Mouse (Mus musculus) kidney, embryonic 16.5 days (tissue): ENCODE results near the gene Acvrl1. TPM values are rescaled to one million over a fixed set of nuclear protein-coding genes. Genes with fewer than 3 reads are reported as not detected.

Experiments used
- ATAC-seq: fragments of 200-750 bp; cut with Nextera tagmentation; 2 replicates; pipeline ENCODE4 v1.8.0; 2017; ENCODE audit warnings: moderate TSS enrichment; ENCODE audit not compliant: low FRiP score, low TSS enrichment
- H3K27ac ChIP-seq: fragments of 300-500 bp; sonication (generic); 2 replicates; pipeline ENCODE4 v1.5.1; 2014; ENCODE audit warnings: low read length
- H3K27me3 ChIP-seq: fragments of 300-500 bp; sonication (generic); 2 replicates; pipeline ENCODE4 v1.6.1; 2014; ENCODE audit warnings: low read length, control low read depth, mixed read lengths; ENCODE audit not compliant: insufficient read depth
- H3K36me3 ChIP-seq: fragments of 300-500 bp; sonication (generic); 2 replicates; pipeline ENCODE4 v1.6.1; 2014; ENCODE audit warnings: low read length, control low read depth, mixed read lengths; ENCODE audit not compliant: insufficient read depth
- H3K4me1 ChIP-seq: fragments of 300-500 bp; sonication (generic); 2 replicates; pipeline ENCODE4 v1.6.1; 2014; ENCODE audit warnings: low read length, control low read depth, mixed read lengths; ENCODE audit not compliant: insufficient read depth
- H3K4me2 ChIP-seq: fragments of 300-500 bp; sonication (generic); replicated peaks from 2 replicates; pipeline ENCODE4 v1.6.1; 2014; ENCODE audit warnings: low read depth, low read length
- H3K4me3 ChIP-seq: fragments of 300-500 bp; sonication (generic); 2 replicates; pipeline ENCODE4 v1.5.1; 2014; ENCODE audit warnings: mild to moderate bottlenecking, low read length
- H3K9ac ChIP-seq: fragments of 300-500 bp; sonication (generic); replicated peaks from 2 replicates; pipeline ENCODE4 v1.6.1; 2014; ENCODE audit warnings: low read length
- H3K9me3 ChIP-seq: fragments of 300-500 bp; sonication (generic); 2 replicates; pipeline ENCODE4 v1.6.1; 2016; ENCODE audit warnings: low read length, control low read depth
- WGBS: fragments of 180-500 bp; shearing (Covaris S2); extraction: QIAGEN DNeasy Blood & Tissue Kit; methylation state at CpG from one replicate; pipeline ENCODE4 v1.1.7; 2014; 5-methylcytosine and 5-hydroxymethylcytosine counted together
- polyA plus RNA-seq: library from polyadenylated mRNA; unstranded; fragments of >200 nt; fragmentation: Nextera tagmentation; extraction: Ambion mirVana; gene quantifications from 2 replicates; pipeline ENCODE4 v1.2.1, GENCODE M21; 2015

Gene Acvrl1
- 20.6 and 24.4 TPM in 2 replicates for polyA plus RNA-seq

DNA sequence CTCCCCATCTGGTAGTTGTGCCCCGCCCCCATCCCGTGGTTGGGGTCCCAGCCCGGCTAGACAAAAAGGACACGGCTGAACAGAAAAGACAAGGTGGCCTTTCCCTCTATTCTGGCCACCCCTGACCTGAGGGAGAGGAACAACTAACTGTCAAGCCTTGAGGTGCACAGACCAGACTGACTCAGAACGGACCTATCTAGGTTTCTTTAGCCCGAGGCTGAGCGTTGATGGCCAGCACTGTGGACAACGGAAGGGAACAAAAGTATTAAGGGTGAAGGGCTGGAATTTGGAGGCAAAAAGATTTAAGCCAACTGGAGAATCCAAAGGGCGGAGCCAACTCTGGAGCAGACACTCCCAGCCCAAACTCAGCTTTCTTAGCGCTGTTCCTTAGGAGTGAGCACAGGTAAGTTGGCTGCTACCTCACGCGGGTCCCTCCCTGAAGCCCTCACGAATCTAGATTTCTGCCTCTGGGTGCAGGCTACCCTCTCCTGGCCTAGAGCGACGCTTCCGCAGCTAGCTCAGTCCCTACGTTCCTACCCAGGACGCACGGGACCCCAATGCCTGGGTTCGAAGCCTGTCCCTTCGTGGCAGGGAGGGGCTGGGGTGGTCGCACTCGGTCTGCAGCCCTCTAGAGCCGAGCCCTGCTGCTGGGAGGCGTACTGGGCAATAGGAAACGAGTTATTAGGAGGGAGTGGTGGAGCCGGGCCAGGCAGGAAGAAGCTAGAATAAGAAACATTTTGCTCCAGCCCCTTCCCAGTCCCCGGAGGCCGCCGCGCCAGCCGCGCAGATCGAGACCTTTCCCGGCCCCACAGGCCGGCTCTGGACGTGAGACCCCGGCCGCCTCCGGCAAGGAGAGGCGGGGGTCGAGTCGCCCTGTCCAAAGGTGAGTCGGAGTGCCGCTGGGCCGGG lies at the start of gene Acvrl1:
TSS of gene Acvrl1 (plus strand) at position 342 of the 909 bp plus-strand sequence.
- Histone ChIP-seq H3K27me3 (peaks cover 11% of the 10 kb centered on the region), H3K36me3 (no peaks in the 10 kb centered on the region), H3K9me3 (no peaks in the 10 kb centered on the region), H3K4me2 (peak within 1 kb of the TSS; percentile 62), H3K4me3 (peak within 1 kb of the TSS; percentile 54), H3K9ac (peak within 1 kb of the TSS; percentile 73), H3K27ac (peak within 1 kb of the TSS; percentile 63), H3K4me1 (peaks cover 49% of the 10 kb centered on the region)
- whole genome bisulfite sequencing, result 4% methylated on average over 46 of the region's 46 CpGs
- peak; percentile 54; the same call in 1 of the 2 replicates for ATAC-seq

DNA sequence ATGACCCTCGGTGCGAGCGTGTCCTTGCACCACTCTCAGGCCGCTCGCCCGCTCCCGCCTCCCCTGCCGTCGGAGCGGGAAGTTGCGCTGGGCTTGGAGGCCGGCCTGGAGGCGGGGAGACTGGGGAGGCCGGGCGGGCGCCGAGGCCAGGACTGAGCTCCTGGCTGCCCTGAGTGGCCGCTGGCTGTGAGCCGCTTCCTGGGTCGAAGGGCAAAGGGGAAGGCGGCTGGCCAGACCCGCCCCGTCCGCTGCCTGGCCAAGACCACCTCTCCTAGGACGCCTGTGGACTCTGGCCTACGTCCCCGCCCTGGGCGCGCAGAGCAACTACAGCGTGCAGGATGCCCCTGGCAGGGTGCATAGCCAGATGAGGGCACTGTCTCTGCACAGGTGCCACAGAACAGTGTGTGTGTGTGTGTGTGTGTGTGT lies 49.6 kb upstream of the Acvrl1 start:
- WGBS, result 0% methylated on average over 21 of the region's 30 CpGs
- no peaks in the 10 kb centered on the region for H3K36me3 ChIP-seq
- peaks cover 65% of the 10 kb centered on the region for H3K4me1 ChIP-seq
- H3K9me3 ChIP-seq, result no peaks in the 10 kb centered on the region
- H3K9ac ChIP-seq, result peak overlapping the region; percentile 96
- ATAC-seq, result peak; percentile 88
- no peaks in the 10 kb centered on the region for H3K27me3 ChIP-seq
- H3K27ac ChIP-seq, result peak overlapping the region; percentile 97
- H3K4me2 ChIP-seq, result peak overlapping the region; percentile 80
- H3K4me3 ChIP-seq, result peak overlapping the region; percentile 81

DNA sequence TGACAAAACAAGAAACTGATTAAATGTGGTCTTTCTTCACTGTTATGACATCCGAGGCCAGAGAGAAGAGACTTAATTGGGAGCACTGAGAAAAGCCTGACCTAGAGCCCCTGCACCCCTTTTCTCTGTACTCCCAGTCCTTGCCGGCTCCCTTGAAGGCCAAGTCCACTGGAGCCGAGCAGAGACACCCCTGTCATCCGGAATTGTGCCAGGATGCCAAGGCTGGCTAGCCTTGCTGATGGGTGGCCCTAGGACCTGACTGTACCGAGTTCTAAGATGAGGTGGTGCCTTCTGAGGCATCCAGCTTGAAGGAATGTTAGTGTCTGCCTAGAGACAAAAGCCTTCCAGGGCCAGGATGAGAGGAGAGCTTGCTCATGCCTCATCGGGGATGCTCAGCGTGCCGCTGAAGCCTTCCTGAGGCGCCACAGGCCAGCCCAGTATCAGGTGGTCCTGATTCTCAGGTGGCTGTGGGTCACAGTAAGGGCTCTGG lies 48.2 kb upstream of the Acvrl1 start:
- WGBS, result 82% methylated on average over 9 of the region's 9 CpGs
- Histone ChIP-seq H3K27me3 (no peaks in the 10 kb centered on the region), H3K9ac (0 out of 2 replicates have a peak overlapping the region, but pooled peaks have one; percentile 3), H3K4me3 (no peak overlapping the region), H3K27ac (no peak overlapping the region), H3K36me3 (no peaks in the 10 kb centered on the region), H3K4me1 (peaks cover 57% of the 10 kb centered on the region), H3K4me2 (no peak overlapping the region), H3K9me3 (no peaks in the 10 kb centered on the region)
- ATAC-seq, result no peak

DNA sequence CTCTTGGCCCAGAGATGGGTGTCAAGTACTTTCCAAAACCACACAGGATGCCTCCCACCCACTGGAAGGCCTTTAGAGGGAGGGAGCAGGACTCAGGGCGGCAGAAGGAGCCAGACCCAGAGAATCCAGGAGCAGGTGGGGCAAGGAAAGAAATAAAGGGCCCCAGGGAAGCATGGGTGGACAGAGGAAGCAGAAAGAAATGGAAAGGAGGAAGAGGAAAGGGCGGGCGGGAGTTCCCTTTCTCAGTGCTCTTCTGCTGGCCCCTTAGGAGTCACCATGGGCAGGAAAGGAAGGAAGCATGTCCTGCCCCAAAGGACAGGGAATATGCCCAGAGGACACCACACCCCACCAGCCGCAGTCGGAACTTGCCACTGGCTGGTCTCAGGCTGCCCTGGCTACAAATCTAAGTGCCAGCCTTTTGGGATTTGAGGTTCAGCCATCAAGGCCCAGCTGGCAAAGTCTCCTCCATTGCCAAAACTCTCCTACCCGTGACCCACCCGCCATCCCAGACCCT lies 47.2 kb upstream of the Acvrl1 start:
- H3K4me1 ChIP-seq, result peaks cover 47% of the 10 kb centered on the region
- no peaks in the 10 kb centered on the region for H3K27me3 ChIP-seq
- no peaks in the 10 kb centered on the region for H3K9me3 ChIP-seq
- 76% methylated on average over 7 of the region's 7 CpGs for WGBS
- H3K36me3 ChIP-seq, result no peaks in the 10 kb centered on the region
- no peak for ATAC-seq
- H3K4me3 ChIP-seq, result no peak overlapping the region
- H3K27ac ChIP-seq, result no peak overlapping the region
- no peak overlapping the region; the same call in 1 of the 2 replicates for H3K9ac ChIP-seq
- no peak overlapping the region for H3K4me2 ChIP-seq

DNA sequence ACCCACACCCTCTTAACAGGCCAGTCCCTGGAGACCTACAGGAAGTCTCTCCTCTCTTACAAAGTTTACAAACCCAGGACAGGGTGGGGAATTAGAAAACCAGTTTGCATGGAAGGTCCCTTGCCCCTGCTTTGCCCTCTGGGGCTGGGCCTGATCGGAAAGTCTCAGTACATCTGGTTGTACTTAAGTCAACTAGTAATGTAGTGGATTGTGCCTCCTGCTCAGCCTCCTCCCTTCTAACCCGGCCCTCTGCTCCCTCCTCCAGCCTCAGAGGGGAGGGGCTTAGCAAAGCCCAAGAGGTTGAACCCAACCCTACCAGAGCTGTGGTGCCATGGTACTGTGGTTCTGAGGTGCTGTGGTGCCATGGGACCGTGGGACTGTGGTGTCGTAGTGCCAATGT lies 46.1 kb upstream of the Acvrl1 start:
- H3K4me3 ChIP-seq, result no peak overlapping the region
- ATAC-seq, result no peak
- H3K36me3 ChIP-seq, result no peaks in the 10 kb centered on the region
- H3K4me1 ChIP-seq, result peaks cover 38% of the 10 kb centered on the region
- H3K4me2 ChIP-seq, result no peak overlapping the region
- no peak overlapping the region for H3K9ac ChIP-seq
- WGBS, result 49% methylated on average over 4 of the region's 4 CpGs
- H3K9me3 ChIP-seq, result no peaks in the 10 kb centered on the region
- peaks cover 5% of the 10 kb centered on the region; the same call in 1 of the 2 replicates for H3K27me3 ChIP-seq
- no peak overlapping the region for H3K27ac ChIP-seq

DNA sequence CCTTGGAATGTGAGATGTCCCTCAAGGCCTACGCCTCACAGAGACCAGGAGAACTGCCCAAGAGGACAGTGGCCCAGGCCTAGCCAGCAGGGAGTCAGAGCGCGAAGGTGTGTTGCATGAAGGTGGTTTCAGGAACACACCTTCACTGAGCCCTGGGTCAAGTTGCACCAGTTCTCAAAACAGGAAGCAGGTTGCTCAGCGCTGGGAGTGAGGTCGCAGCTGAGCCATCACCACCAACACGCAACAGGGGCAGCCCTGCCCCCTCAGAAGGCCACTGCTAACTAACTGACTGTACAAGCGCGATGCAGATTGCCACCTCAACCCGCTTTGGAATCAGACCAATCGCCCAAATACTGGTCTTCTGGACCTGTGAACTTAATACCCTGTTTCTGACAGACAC lies 43.8 kb upstream of the Acvrl1 start:
- 60% methylated on average over 10 of the region's 10 CpGs for WGBS
- ATAC-seq, result no peak
- no peak overlapping the region for H3K4me2 ChIP-seq
- H3K4me3 ChIP-seq, result no peak overlapping the region
- H3K9ac ChIP-seq, result no peak overlapping the region
- peaks cover 30% of the 10 kb centered on the region for H3K4me1 ChIP-seq
- H3K36me3 ChIP-seq, result no peaks in the 10 kb centered on the region
- H3K27me3 ChIP-seq, result peaks cover 7% of the 10 kb centered on the region; the same call in 1 of the 2 replicates
- no peaks in the 10 kb centered on the region for H3K9me3 ChIP-seq
- H3K27ac ChIP-seq, result no peak overlapping the region

DNA sequence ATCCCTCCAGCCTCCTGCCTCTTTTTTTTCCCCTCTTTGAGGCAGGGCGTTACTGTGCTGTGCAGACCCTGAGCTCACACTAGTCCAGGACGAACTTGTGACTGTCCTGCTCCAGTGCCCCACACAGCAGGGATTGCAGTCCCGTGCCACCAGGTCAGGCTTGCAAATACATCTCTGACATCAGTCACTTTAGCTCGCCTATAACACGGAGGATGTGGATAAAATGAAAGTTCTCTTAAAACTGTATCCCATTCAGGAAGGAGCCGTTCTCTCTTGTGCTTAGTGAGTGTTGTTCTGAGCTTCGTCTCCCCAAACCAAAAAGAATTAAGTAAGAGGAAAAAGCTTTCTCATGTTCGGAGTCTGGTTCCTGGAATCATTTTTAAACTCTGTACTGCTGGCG lies 41.9 kb upstream of the Acvrl1 start:
- Histone ChIP-seq H3K9ac (no peak overlapping the region), H3K27me3 (peaks cover 15% of the 10 kb centered on the region; the same call in 1 of the 2 replicates), H3K4me3 (no peak overlapping the region), H3K9me3 (no peaks in the 10 kb centered on the region), H3K27ac (no peak overlapping the region), H3K36me3 (no peaks in the 10 kb centered on the region), H3K4me2 (no peak overlapping the region), H3K4me1 (peaks cover 15% of the 10 kb centered on the region)
- WGBS, result 59% methylated on average over 9 of the region's 9 CpGs
- no peak; the same call in 1 of the 2 replicates for ATAC-seq

DNA sequence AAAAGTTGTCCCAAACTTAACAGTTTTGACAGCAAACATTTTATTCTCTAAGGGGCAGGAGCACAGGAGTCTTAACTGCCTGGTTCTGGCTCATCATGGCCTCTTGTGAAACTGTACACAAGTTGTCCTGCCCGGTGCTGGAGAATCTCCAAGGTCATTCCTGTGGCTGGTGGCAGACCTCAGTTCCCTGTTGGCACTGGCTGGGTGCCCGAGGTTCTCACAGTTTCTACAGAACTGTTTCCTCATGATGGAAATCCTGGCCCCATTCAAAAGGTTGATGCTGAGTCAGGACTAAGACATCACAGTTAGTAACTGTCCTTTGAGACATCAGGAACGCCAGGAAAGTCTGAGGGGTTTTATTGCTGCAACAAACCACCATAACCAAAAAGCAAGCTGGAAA lies 41.4 kb upstream of the Acvrl1 start:
- no peaks in the 10 kb centered on the region for H3K36me3 ChIP-seq
- H3K4me3 ChIP-seq, result no peak overlapping the region
- H3K4me2 ChIP-seq, result no peak overlapping the region
- WGBS, result 64% methylated on average over 3 of the region's 3 CpGs
- H3K27me3 ChIP-seq, result peaks cover 15% of the 10 kb centered on the region; the same call in 1 of the 2 replicates
- H3K9me3 ChIP-seq, result no peaks in the 10 kb centered on the region
- H3K9ac ChIP-seq, result no peak overlapping the region
- H3K4me1 ChIP-seq, result peaks cover 12% of the 10 kb centered on the region; the same call in 1 of the 2 replicates
- no peak for ATAC-seq
- no peak overlapping the region for H3K27ac ChIP-seq

DNA sequence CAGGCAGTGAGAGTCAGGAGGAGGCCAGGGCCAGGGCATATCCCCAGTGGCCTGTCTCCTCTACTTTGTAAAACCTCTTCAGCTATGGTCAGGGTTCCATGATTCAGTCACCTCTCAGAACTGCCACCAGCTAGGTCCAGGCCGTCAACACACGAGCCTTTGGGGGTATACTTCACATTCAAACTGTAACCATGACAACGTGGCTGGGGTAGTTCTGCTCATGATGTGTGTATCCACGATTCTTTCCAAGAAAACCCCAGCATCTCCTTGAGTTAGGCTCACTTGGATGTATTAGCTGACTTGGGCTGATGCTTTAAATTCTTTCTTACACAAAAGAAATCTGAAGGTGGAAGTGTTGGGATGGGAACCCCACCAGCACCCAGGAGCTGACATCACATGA lies 40.0 kb upstream of the Acvrl1 start:
- no peak overlapping the region for H3K9ac ChIP-seq
- ATAC-seq, result no peak
- no peak overlapping the region for H3K4me3 ChIP-seq
- WGBS, result 74% methylated on average over 4 of the region's 4 CpGs
- peaks cover 15% of the 10 kb centered on the region; the same call in 1 of the 2 replicates for H3K27me3 ChIP-seq
- H3K27ac ChIP-seq, result no peak overlapping the region
- H3K4me2 ChIP-seq, result no peak overlapping the region
- H3K9me3 ChIP-seq, result no peaks in the 10 kb centered on the region
- H3K4me1 ChIP-seq, result peaks cover 20% of the 10 kb centered on the region
- H3K36me3 ChIP-seq, result no peaks in the 10 kb centered on the region
